Mouse (Mus musculus): ENCODE data around the gene Siae. TPM values are rescaled to one million over a fixed set of nuclear protein-coding genes. Genes with fewer than 3 reads are reported as not detected.

The Siae gene
- total and polyA plus RNA-seq, 3 experiments: 7.7 to 8.2 (median 7.7) TPM

- Histone ChIP-seq H3K4me3 (no peak overlapping the region), H3K4me1 (ENCODE audit: control insufficient read depth, insufficient read depth, low read length) (peaks cover 1% of the 10 kb centered on the region), H3K27ac (no peak overlapping the region), H3K79me2 (replicated peaks; ENCODE audit: control insufficient read depth, insufficient read depth, low read length) (no peaks in the 10 kb centered on the region), H3K9ac (ENCODE audit: low read depth, low read length) (no peak overlapping the region), H3K27me3 (ENCODE audit: control insufficient read depth, insufficient read depth, low read length) (no peaks in the 10 kb centered on the region), H3K36me3 (ENCODE audit: control insufficient read depth, insufficient read depth, low read length) (no peaks in the 10 kb centered on the region)
- no peak for TF ChIP-seq EP300 (IDR thresholded peaks at IDR 0.05; ENCODE audit: insufficient read depth, low read depth, low read length)
- no peak for TF ChIP-seq POLR2A (IDR thresholded peaks at IDR 0.05; ENCODE audit: insufficient read depth, low read depth, low read length)
- no peak for TF ChIP-seq CTCF (IDR thresholded peaks at IDR 0.05)
- WGBS: 90% methylated on average over 3 of the region's 3 CpGs
- intact Hi-C loops (cut with DNase I): no loop called here
- no peak for DNase-seq
These were observed 38.2 kb downstream of the Siae start for GRCm38 (mm10) chr9:37593690-37594089.

- intact Hi-C loops (cut with DNase I): no loop called here
- H3K9ac ChIP-seq (ENCODE audit: low read depth, low read length): no peak overlapping the region
- no peak overlapping the region for H3K4me3 ChIP-seq
- no peaks in the 10 kb centered on the region for H3K27me3 ChIP-seq (ENCODE audit: control insufficient read depth, insufficient read depth, low read length)
- 81% methylated on average over 1 of the region's 1 CpGs for WGBS
- TF ChIP-seq EP300 (IDR thresholded peaks at IDR 0.05; ENCODE audit: insufficient read depth, low read depth, low read length) (no peak), POLR2A (IDR thresholded peaks at IDR 0.05; ENCODE audit: insufficient read depth, low read depth, low read length) (no peak), CTCF (IDR thresholded peaks at IDR 0.05) (no peak)
- H3K4me1 ChIP-seq (ENCODE audit: control insufficient read depth, insufficient read depth, low read length): peaks cover 3% of the 10 kb centered on the region
- no peak for DNase-seq
- H3K79me2 ChIP-seq (replicated peaks; ENCODE audit: control insufficient read depth, insufficient read depth, low read length): no peaks in the 10 kb centered on the region
- H3K36me3 ChIP-seq (ENCODE audit: control insufficient read depth, insufficient read depth, low read length): no peaks in the 10 kb centered on the region
- no peak overlapping the region for H3K27ac ChIP-seq
These were observed 40.1 kb downstream of the Siae start for GRCm38 (mm10) chr9:37595570-37595969.

GRCm38 (mm10) chr9:37598637-37599036 lies 43.1 kb downstream of the Siae start:
- Histone ChIP-seq H3K27me3 (ENCODE audit: control insufficient read depth, insufficient read depth, low read length) (no peaks in the 10 kb centered on the region), H3K36me3 (ENCODE audit: control insufficient read depth, insufficient read depth, low read length) (no peaks in the 10 kb centered on the region), H3K9ac (ENCODE audit: low read depth, low read length) (no peak overlapping the region), H3K4me3 (no peak overlapping the region), H3K4me1 (ENCODE audit: control insufficient read depth, insufficient read depth, low read length) (peaks cover 2% of the 10 kb centered on the region), H3K79me2 (replicated peaks; ENCODE audit: control insufficient read depth, insufficient read depth, low read length) (no peaks in the 10 kb centered on the region), H3K27ac (peak overlapping the region; percentile 18; the same call in 1 of the 2 replicates)
- TF ChIP-seq CTCF (IDR thresholded peaks at IDR 0.05) (no peak), POLR2A (IDR thresholded peaks at IDR 0.05; ENCODE audit: insufficient read depth, low read depth, low read length) (no peak), EP300 (IDR thresholded peaks at IDR 0.05; ENCODE audit: insufficient read depth, low read depth, low read length) (no peak)
- intact Hi-C loops (cut with DNase I): no loop called here
- 64% methylated on average over 2 of the region's 2 CpGs for WGBS
- DNase-seq: no peak

- Histone ChIP-seq H3K9ac (ENCODE audit: low read depth, low read length) (no peak overlapping the region), H3K27ac (no peak overlapping the region), H3K79me2 (replicated peaks; ENCODE audit: control insufficient read depth, insufficient read depth, low read length) (no peaks in the 10 kb centered on the region), H3K4me1 (ENCODE audit: control insufficient read depth, insufficient read depth, low read length) (peaks cover 2% of the 10 kb centered on the region), H3K27me3 (ENCODE audit: control insufficient read depth, insufficient read depth, low read length) (no peaks in the 10 kb centered on the region), H3K4me3 (no peak overlapping the region), H3K36me3 (ENCODE audit: control insufficient read depth, insufficient read depth, low read length) (no peaks in the 10 kb centered on the region)
- DNase-seq: no peak
- intact Hi-C loops (cut with DNase I): no loop called here
- TF ChIP-seq EP300 (IDR thresholded peaks at IDR 0.05; ENCODE audit: insufficient read depth, low read depth, low read length) (no peak), POLR2A (IDR thresholded peaks at IDR 0.05; ENCODE audit: insufficient read depth, low read depth, low read length) (no peak), CTCF (IDR thresholded peaks at IDR 0.05) (no peak)
- WGBS: 95% methylated on average over 2 of the region's 2 CpGs
These were observed 45.2 kb downstream of the Siae start for GRCm38 (mm10) chr9:37600538-37601205.

- TF ChIP-seq POLR2A (IDR thresholded peaks at IDR 0.05; ENCODE audit: insufficient read depth, low read depth, low read length): no peak
- TF ChIP-seq EP300 (IDR thresholded peaks at IDR 0.05; ENCODE audit: insufficient read depth, low read depth, low read length): no peak
- TF ChIP-seq CTCF (IDR thresholded peaks at IDR 0.05): no peak
- Histone ChIP-seq H3K4me1 (ENCODE audit: control insufficient read depth, insufficient read depth, low read length) (no peaks in the 10 kb centered on the region), H3K27ac (no peak overlapping the region), H3K4me3 (no peak overlapping the region), H3K27me3 (ENCODE audit: control insufficient read depth, insufficient read depth, low read length) (no peaks in the 10 kb centered on the region), H3K79me2 (replicated peaks; ENCODE audit: control insufficient read depth, insufficient read depth, low read length) (no peaks in the 10 kb centered on the region), H3K36me3 (ENCODE audit: control insufficient read depth, insufficient read depth, low read length) (no peaks in the 10 kb centered on the region), H3K9ac (ENCODE audit: low read depth, low read length) (no peak overlapping the region)
- 74% methylated on average over 3 of the region's 3 CpGs for WGBS
- intact Hi-C loops (cut with DNase I): no loop called here
- no peak for DNase-seq
These were observed 49.6 kb downstream of the Siae start for GRCm38 (mm10) chr9:37605089-37605488.

- no peaks in the 10 kb centered on the region for H3K27me3 ChIP-seq (ENCODE audit: control insufficient read depth, insufficient read depth, low read length)
- H3K36me3 ChIP-seq (ENCODE audit: control insufficient read depth, insufficient read depth, low read length): no peaks in the 10 kb centered on the region
- no peaks in the 10 kb centered on the region; the same call in none of the 2 replicates for H3K4me1 ChIP-seq (ENCODE audit: control insufficient read depth, insufficient read depth, low read length)
- intact Hi-C loops (cut with DNase I): no loop called here
- H3K79me2 ChIP-seq (replicated peaks; ENCODE audit: control insufficient read depth, insufficient read depth, low read length): no peaks in the 10 kb centered on the region
- H3K9ac ChIP-seq (ENCODE audit: low read depth, low read length): no peak overlapping the region
- no peak overlapping the region for H3K27ac ChIP-seq
- no peak overlapping the region for H3K4me3 ChIP-seq
- TF ChIP-seq EP300 (IDR thresholded peaks at IDR 0.05; ENCODE audit: insufficient read depth, low read depth, low read length) (no peak), POLR2A (IDR thresholded peaks at IDR 0.05; ENCODE audit: insufficient read depth, low read depth, low read length) (no peak), CTCF (IDR thresholded peaks at IDR 0.05) (no peak)
- DNase-seq: no peak
- 77% methylated on average over 4 of the region's 4 CpGs for WGBS
These were observed 54.1 kb downstream of the Siae start for GRCm38 (mm10) chr9:37609558-37609957.

Data from heart, adult 2 months (tissue).